16 mouse cellular contexts compared by ENCODE assay signal in genomic region chr1:152810533-152811439, GRCm38 (mm10). TPM values are rescaled to one million over a fixed set of nuclear protein-coding genes. Genes with fewer than 3 reads are reported as not detected.
A peak's percentile ranks its signal among the peaks of the same experiment; 100 is the strongest.
DNase-seq lines count a peak whose midpoint lies in the region; ATAC-seq lines count a peak whose summit lies in the region.
"Had no signal": no experiment of that assay in that cellular context is flagged by ENCODE, and none has a peak within 500 bp of the region (broad histone marks: within the 10 kb centered on the region; RNA-seq: fewer than 3 reads in every experiment).

No protein-coding gene starts in this region.

- DNase-seq in Muller cell, postnatal 12 days (ENCODE audit: inconsistent ontology term): peak; percentile 28
- no peak for DNase-seq in thymus, postnatal 4 days
- DNase-seq in cerebellum, adult 18-20 months: no peak
- no peak for DNase-seq in layer of hippocampus, postnatal 25 days (ENCODE audit: extremely low spot score in 1 of 2, low spot score in 1 of 2)
- DNase-seq: adrenal gland, postnatal 10 days; cerebellum, postnatal 14 days; lung, postnatal 14 days had no signal

- no peak overlapping the region for H3K4me3 ChIP-seq in liver, embryonic 16.5 days (ENCODE audit: low read depth, low read length)
- no peak overlapping the region for H3K4me3 ChIP-seq in liver, embryonic 12.5 days
- no peak overlapping the region for H3K4me3 ChIP-seq in forebrain, embryonic 13.5 days
- H3K4me3 ChIP-seq: embryonic facial prominence, embryonic 12.5 days; heart, embryonic 13.5 days; hindbrain, embryonic 13.5 days; stomach, embryonic 15.5 days had no signal

- H3K27me3 ChIP-seq in liver, embryonic 16.5 days (ENCODE audit: control insufficient read depth, insufficient read depth, low read depth, low read length): no peaks in the 10 kb centered on the region
- 0 out of 2 replicates have a peak, but pooled peaks cover 3% of the 10 kb centered on the region for H3K27me3 ChIP-seq in liver, embryonic 12.5 days (replicated peaks)
- no peaks in the 10 kb centered on the region for H3K27me3 ChIP-seq in forebrain, embryonic 13.5 days
- H3K27me3 ChIP-seq: embryonic facial prominence, embryonic 12.5 days; heart, embryonic 13.5 days; hindbrain, embryonic 13.5 days; stomach, embryonic 15.5 days had no signal

- ATAC-seq in liver, embryonic 16.5 days (ENCODE audit: low read depth): peak; percentile 11; the same call in 1 of the 2 replicates
- no peak for ATAC-seq in liver, embryonic 12.5 days
- ATAC-seq in forebrain, embryonic 13.5 days: peak; percentile 33; the same call in 1 of the 2 replicates
- ATAC-seq in megakaryocyte progenitor cell, adult 5-6 weeks (replicated peaks; ENCODE audit: poor library complexity): peak; percentile 46
- ATAC-seq: midbrain, embryonic 16.5 days had no signal

- no peaks in the 10 kb centered on the region for H3K4me1 ChIP-seq in liver, embryonic 16.5 days (ENCODE audit: control insufficient read depth, low read depth, low read length)
- H3K4me1 ChIP-seq in liver, embryonic 12.5 days: peaks cover 18% of the 10 kb centered on the region
- H3K4me1 ChIP-seq in forebrain, embryonic 13.5 days: peaks cover 45% of the 10 kb centered on the region

- H3K9ac ChIP-seq in liver, embryonic 16.5 days (ENCODE audit: low read depth, low read length): no peak overlapping the region
- no peak overlapping the region for H3K9ac ChIP-seq in liver, embryonic 12.5 days
- no peak overlapping the region for H3K9ac ChIP-seq in forebrain, embryonic 13.5 days
- H3K9ac ChIP-seq: embryonic facial prominence, embryonic 12.5 days; heart, embryonic 13.5 days; hindbrain, embryonic 13.5 days; stomach, embryonic 15.5 days had no signal

- H3K36me3 ChIP-seq in liver, embryonic 16.5 days (ENCODE audit: control insufficient read depth, insufficient read depth): no peaks in the 10 kb centered on the region
- H3K36me3 ChIP-seq in liver, embryonic 12.5 days: no peaks in the 10 kb centered on the region
- H3K36me3 ChIP-seq in forebrain, embryonic 13.5 days (ENCODE audit: poor library complexity, severe bottlenecking): no peaks in the 10 kb centered on the region
- H3K36me3 ChIP-seq: embryonic facial prominence, embryonic 12.5 days; heart, embryonic 13.5 days; hindbrain, embryonic 13.5 days; stomach, embryonic 15.5 days had no signal

- no peak overlapping the region for H3K27ac ChIP-seq in liver, embryonic 16.5 days (ENCODE audit: low read length)
- H3K27ac ChIP-seq in liver, embryonic 12.5 days: no peak overlapping the region
- peak overlapping the region; percentile 36; the same call in 1 of the 2 replicates for H3K27ac ChIP-seq in forebrain, embryonic 13.5 days
- H3K27ac ChIP-seq: embryonic facial prominence, embryonic 12.5 days; hindbrain, embryonic 13.5 days had no signal

- no peaks in the 10 kb centered on the region for H3K9me3 ChIP-seq in liver, embryonic 16.5 days (replicated peaks; ENCODE audit: control insufficient read depth, low read length)
- H3K9me3 ChIP-seq in liver, embryonic 12.5 days (replicated peaks): no peaks in the 10 kb centered on the region
- H3K9me3 ChIP-seq in forebrain, embryonic 13.5 days (replicated peaks): no peaks in the 10 kb centered on the region
- H3K9me3 ChIP-seq: embryonic facial prominence, embryonic 12.5 days; heart, embryonic 13.5 days; hindbrain, embryonic 13.5 days; stomach, embryonic 15.5 days had no signal

- no peak overlapping the region for H3K4me2 ChIP-seq in liver, embryonic 16.5 days (ENCODE audit: low read depth, low read length)
- no peak overlapping the region for H3K4me2 ChIP-seq in liver, embryonic 12.5 days
- H3K4me2 ChIP-seq in forebrain, embryonic 13.5 days: no peak overlapping the region
- H3K4me2 ChIP-seq: embryonic facial prominence, embryonic 12.5 days; heart, embryonic 13.5 days; hindbrain, embryonic 13.5 days; stomach, embryonic 15.5 days had no signal

- 62% methylated on average over 13 of the region's 13 CpGs for WGBS in liver, embryonic 16.5 days (ENCODE audit: insufficient replicate concordance)
- WGBS in liver, embryonic 12.5 days (ENCODE audit: insufficient replicate concordance): 65% methylated on average over 13 of the region's 13 CpGs
- WGBS in forebrain, embryonic 13.5 days: 43% methylated on average over 13 of the region's 13 CpGs

RNA-seq across cellular contexts. Expression of gene Ncf2, which starts 10.8 kb away (rescaled TPM):
- polyA plus RNA-seq in liver, embryonic 16.5 days (2015; fragmentation: Nextera tagmentation; extraction: Ambion mirVana): 11.9 and 13.1 TPM in 2 replicates
- 9.5 and 11.1 TPM in 2 replicates for polyA plus RNA-seq in liver, embryonic 12.5 days (2016; fragmentation: Nextera tagmentation; extraction: Ambion mirVana)
- polyA plus RNA-seq in forebrain, embryonic 13.5 days (2015; fragmentation: Nextera tagmentation; extraction: Ambion mirVana): 1.9 and 2.3 TPM in 2 replicates
- 85.0 and 90.4 TPM in 2 replicates for total RNA-seq in megakaryocyte progenitor cell, adult 5-6 weeks (2015)
- 101 and 119 TPM in 2 replicates for total RNA-seq in megakaryocyte progenitor cell, adult 5-6 weeks (2017)
- total RNA-seq in layer of hippocampus, postnatal 25 days (2021): 1 to 10 TPM; 3.5 to 3.7 TPM

RNA-seq across cellular contexts. Expression of gene Arpc5, which starts 44.4 kb away (rescaled TPM):
- polyA plus RNA-seq in liver, embryonic 16.5 days (2015; fragmentation: Nextera tagmentation; extraction: Ambion mirVana): 131 and 133 TPM in 2 replicates
- polyA plus RNA-seq in liver, embryonic 12.5 days (2016; fragmentation: Nextera tagmentation; extraction: Ambion mirVana): 188 and 197 TPM in 2 replicates
- polyA plus RNA-seq in forebrain, embryonic 13.5 days (2015; fragmentation: Nextera tagmentation; extraction: Ambion mirVana): 299 and 312 TPM in 2 replicates
- 264 and 298 TPM in 2 replicates for total RNA-seq in megakaryocyte progenitor cell, adult 5-6 weeks (2015)
- 127 and 137 TPM in 2 replicates for total RNA-seq in megakaryocyte progenitor cell, adult 5-6 weeks (2017)
- 100 to 1,000 TPM; 219 to 220 TPM for total RNA-seq in layer of hippocampus, postnatal 25 days (2021)

RNA-seq across cellular contexts. Expression of gene Rgl1, which starts 44.6 kb away (rescaled TPM):
- 12.9 and 14.2 TPM in 2 replicates for polyA plus RNA-seq in liver, embryonic 16.5 days (2015; fragmentation: Nextera tagmentation; extraction: Ambion mirVana)
- polyA plus RNA-seq in liver, embryonic 12.5 days (2016; fragmentation: Nextera tagmentation; extraction: Ambion mirVana): 12.5 and 15.6 TPM in 2 replicates
- polyA plus RNA-seq in forebrain, embryonic 13.5 days (2015; fragmentation: Nextera tagmentation; extraction: Ambion mirVana): 15.8 and 18.5 TPM in 2 replicates
- total RNA-seq in megakaryocyte progenitor cell, adult 5-6 weeks (2015): 1.3 and 1.6 TPM in 2 replicates
- 1.4 and 2.7 TPM in 2 replicates for total RNA-seq in megakaryocyte progenitor cell, adult 5-6 weeks (2017)
- total RNA-seq in layer of hippocampus, postnatal 25 days (2021): 100 to 1,000 TPM; 109 to 111 TPM
